Mouse (Mus musculus): Measurements from ENCODE around the gene Trpv4. TPM values are rescaled to one million over a fixed set of nuclear protein-coding genes. Genes with fewer than 3 reads are reported as not detected.

Trpv4 gene
- 88.3 TPM for polyA plus RNA-seq (2021)

DNA sequence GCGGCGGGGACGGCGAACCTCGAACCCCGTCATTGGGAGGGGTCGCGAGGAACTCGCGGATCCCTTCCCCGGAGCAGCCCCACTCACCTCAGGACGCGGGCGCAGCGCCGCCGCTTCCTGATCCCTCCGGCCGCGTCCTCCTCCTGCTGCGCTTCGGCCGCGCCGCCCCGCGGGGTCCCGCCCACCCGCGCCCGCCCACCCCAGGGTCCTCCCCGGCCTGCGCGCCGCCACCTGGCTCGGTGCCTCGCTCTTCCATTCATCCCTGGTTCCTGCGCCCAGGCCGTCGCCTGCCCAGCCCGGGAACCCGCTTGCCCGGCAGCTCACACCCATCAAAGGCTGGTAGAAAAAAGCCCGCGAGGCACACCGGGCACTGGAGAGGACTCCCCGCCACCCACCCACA is at the start of gene Trpv4:
TSS of gene Trpv4 (minus strand) at position 167 of the 400 bp plus-strand sequence.
- ATAC-seq: peak; percentile 44
- CTCF ChIA-PET: interaction anchor here (2.5 kb wide), 1 partner anchor 8 kb away, joined by 10 read pairs; no protein-coding TSS in a partner anchor

DNA sequence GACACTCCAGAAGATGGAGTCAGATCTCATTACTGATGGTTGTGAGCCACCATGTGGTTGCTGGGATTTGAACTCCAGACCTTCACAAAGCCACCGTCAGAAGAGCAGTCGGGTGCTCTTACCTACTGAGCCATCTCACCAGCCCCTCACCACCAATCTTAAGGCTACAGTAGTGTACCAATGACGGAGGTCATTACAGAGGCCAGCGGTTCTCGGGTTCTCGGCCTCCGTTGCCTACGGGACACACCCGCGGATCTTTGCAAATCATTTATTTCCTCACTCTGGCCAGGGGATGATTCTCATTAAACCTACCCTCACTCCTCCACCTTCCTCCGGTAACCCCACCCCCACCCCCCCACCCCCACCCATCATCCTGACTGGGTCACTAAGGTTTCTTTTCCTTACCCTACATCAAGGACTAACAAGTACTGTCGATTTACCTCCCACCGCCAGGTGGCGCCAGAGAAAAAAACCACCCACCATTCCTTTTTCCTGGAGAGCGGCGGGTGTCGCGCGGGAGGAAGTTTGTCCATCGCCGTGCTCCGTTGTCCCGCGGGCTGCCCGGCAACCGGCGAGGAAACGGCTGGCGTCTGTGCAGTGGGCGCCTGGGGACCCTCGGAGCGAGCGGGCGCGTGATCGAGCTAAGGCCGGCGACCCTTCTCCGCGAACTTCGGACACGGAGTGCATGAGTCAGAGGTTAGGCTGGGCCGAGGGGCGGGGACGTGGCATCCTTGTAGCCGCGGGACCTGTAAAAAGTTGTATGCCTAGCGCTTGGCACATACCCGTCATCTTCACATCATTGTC is 49.2 kb upstream of the Trpv4 start, which contains the start of gene Tchp:
TSS of gene Tchp (plus strand) at position 496 of the 804 bp plus-strand sequence.
- peak; percentile 68 for ATAC-seq
- ChIA-PET POLR2A (interaction anchor here (0.8 to 1.5 kb wide), 2 partner anchors 14 to 642 kb away, joined by 3 to 4 read pairs; partner anchors contain the start of gene Cox6a1), CTCF (no interaction called here)
- no peak for TF ChIP-seq CTCF (IDR thresholded peaks at IDR 0.05)
- peak; percentile 68 for DNase-seq (ENCODE audit: low read depth, low spot score)
- H3K27me3 ChIP-seq: no peaks in the 10 kb centered on the region
- in situ Hi-C loops (cut with MboI; ENCODE audit: low pct_unique_long_range_greater_than_20kb): no loop called here

More for the DNA sequence above, at the start of gene Trpv4:
- TF ChIP-seq CTCF (IDR thresholded peaks at IDR 0.05): no peak
- POLR2A ChIA-PET: interaction anchor here (0.8 to 1.9 kb wide), 2 partner anchors 9 to 19 kb away, joined by 3 to 8 read pairs; no protein-coding TSS in a partner anchor
- no peak for DNase-seq (ENCODE audit: low read depth, low spot score)
- H3K27me3 ChIP-seq: no peaks in the 10 kb centered on the region
- in situ Hi-C loops (cut with MboI; ENCODE audit: low pct_unique_long_range_greater_than_20kb): no loop called here

DNA sequence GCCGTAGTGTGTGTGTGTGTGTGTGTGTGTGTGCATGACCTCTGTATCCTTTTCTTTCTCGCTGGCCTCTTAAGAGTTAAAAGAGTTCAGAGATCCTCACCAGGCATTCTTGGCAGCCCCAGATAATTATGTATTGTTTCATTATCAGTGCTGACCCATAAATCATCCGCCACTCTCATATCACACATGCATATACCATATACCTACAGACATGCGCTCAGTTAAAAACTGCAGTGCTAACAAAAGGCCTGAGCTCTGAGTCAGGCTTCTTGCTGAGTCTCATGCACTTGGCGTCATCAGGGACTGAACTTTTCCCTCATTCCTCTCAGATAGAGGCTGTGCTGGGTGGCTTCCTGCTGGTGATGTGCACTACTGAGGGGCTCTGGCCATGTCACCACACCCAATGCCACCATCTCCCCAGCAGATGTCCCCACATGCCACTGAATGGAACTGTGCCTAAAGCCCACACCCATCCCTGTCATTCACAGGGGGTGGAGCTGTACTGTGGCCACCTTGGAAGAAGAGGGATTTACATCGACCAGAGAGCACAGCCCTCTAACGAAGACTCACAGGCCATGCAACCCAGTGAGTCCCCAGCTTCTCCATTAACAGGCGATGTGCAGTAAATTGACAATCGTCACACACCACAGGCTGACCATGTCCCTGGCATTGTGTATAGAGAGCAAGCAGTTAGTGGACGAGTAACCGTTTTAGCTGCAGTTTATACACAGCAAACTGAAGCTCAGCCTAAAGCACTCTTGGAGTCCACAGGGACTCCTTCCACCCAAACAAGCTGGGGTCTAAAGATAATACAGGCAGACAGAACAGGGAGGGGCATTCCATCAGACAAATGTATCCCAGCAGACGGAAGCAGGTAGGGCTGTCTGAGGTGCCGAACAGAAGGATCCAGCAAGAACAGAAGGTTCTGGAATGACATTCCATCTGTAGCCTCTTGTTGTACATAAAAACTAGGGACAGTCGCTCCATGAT is 44.5 kb upstream of the Trpv4 start:
- ATAC-seq (no peak), DNase-seq (ENCODE audit: low read depth, low spot score) (no peak)
- ChIA-PET POLR2A (interaction anchor here (0.9 kb wide), 1 partner anchor 38 kb away, joined by 4 read pairs; no protein-coding TSS in a partner anchor), CTCF (interaction anchor here (0.9 to 1.6 kb wide), 4 partner anchors 16 to 200 kb away, joined by 3 to 4 read pairs (median 4); no protein-coding TSS in a partner anchor)
- in situ Hi-C loops (cut with MboI; ENCODE audit: low pct_unique_long_range_greater_than_20kb): no loop called here
- no peaks in the 10 kb centered on the region for H3K27me3 ChIP-seq
- TF ChIP-seq CTCF (IDR thresholded peaks at IDR 0.05): peak; percentile 71

DNA sequence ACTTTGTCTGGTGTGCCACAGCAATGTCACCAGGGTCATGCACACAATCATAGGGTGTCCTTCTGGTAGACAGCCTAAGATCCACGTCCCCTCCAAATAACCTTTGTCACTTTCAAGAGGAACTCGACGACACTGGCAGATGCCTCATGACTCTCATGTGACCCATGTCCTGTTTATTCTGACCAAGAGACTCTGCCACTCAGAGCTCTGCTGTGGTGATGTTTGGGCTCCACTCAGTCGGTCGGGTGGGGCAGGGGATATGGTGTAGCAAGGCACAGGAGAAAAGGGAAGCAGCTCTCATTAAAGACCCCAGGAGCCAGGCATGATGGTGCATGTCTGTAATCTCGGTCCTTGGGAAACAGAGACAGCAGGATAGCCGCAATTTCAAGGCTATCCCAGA is 40.8 kb upstream of the Trpv4 start:
- no peak for TF ChIP-seq CTCF (IDR thresholded peaks at IDR 0.05)
- ATAC-seq: no peak
- DNase-seq (ENCODE audit: low read depth, low spot score): no peak
- ChIA-PET POLR2A (interaction anchor here (0.7 kb wide), 1 partner anchor 13 kb away, joined by 3 read pairs; no protein-coding TSS in a partner anchor), CTCF (no interaction called here)
- no peaks in the 10 kb centered on the region for H3K27me3 ChIP-seq
- in situ Hi-C loops (cut with MboI; ENCODE audit: low pct_unique_long_range_greater_than_20kb): loop anchor here (5.0 kb wide), 1 partner anchor 203 kb away; no protein-coding TSS in a partner anchor

DNA sequence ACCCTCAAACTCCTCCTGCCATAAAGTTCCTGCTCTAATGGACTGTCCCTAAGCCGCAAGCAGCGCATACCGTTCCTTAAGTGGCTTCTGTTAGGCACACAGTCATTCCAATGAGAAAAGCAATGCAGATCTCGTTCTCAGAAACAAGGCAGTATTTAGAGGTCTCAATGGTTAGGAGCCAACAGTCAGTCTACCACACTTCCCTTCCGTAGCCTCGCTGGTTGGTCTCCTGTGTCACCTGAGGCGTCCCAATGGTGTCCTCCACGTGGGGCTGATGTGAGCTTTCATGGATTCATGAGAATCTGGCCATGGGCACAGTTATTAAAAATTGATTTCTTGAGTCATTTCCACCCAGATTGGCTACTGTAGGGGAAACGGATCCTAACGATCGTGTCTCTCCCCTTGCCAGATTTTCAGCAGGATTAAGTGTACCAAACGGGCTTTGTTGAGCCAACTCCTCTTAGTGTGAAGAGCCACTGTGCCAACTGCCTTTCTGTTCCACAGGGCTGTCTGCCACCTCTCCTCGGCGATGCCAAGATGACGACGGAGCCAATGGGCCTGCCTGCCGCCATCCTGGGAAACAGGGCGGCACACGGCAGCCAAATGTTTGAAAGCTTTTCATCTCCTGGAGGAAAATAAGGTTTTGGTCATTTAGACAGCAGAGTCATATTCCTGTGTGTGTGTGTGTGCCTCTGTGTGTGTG is 40.0 kb upstream of the Trpv4 start:
- ChIA-PET POLR2A (interaction anchor here (0.7 kb wide), 1 partner anchor 492 kb away, joined by 4 read pairs; no protein-coding TSS in a partner anchor), CTCF (no interaction called here)
- DNase-seq (ENCODE audit: low read depth, low spot score) (no peak), ATAC-seq (no peak)
- in situ Hi-C loops (cut with MboI; ENCODE audit: low pct_unique_long_range_greater_than_20kb): loop anchor here (5.0 kb wide), 1 partner anchor 204 kb away; no protein-coding TSS in a partner anchor
- peaks cover 5% of the 10 kb centered on the region for H3K27me3 ChIP-seq
- TF ChIP-seq CTCF (IDR thresholded peaks at IDR 0.05): no peak

DNA sequence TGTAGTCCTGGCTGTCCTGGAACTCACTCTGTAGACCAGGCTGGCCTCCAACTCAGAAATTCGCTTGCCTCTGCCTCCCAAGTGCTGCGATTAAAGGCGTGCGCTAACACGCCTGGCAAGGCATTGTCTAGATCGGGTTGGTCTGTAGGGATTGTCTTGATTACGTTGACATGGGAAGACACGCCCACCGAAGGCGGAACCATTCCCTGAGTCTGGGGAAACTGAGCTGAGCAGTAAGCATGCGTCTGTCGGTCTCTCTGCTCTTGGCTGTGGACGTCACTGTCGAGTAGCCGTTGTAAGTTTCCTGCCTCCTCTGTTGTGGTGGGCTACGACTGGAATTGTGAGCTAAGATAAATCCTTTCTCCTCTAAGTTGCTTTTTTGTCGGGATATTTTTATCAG is 38.7 kb upstream of the Trpv4 start:
- no peak for ATAC-seq
- peaks cover 5% of the 10 kb centered on the region for H3K27me3 ChIP-seq
- no peak for TF ChIP-seq CTCF (IDR thresholded peaks at IDR 0.05)
- CTCF ChIA-PET: no interaction called here
- in situ Hi-C loops (cut with MboI; ENCODE audit: low pct_unique_long_range_greater_than_20kb): loop anchor here (5.0 kb wide), 1 partner anchor 205 kb away; no protein-coding TSS in a partner anchor
- no peak for DNase-seq (ENCODE audit: low read depth, low spot score)
- POLR2A ChIA-PET: no interaction called here

DNA sequence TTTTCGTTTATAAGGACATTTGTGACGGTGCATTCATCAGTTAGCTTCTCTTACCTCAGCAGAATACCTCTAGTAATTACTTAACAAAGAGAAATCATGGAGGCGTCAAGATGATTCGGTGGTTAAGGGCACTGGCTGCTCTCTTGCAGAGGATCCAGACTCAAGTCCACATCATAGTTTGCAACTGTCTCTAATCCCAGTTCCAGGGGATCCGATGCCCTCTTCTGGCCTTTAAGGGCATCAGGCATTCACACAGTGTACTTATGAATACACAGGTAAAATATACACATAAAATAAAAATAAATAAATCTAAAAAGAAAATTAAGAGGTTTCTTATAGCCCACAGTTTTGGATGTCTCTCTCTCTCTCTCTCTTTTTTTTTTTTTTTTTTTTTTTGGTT is 37.6 kb upstream of the Trpv4 start:
- peaks cover 5% of the 10 kb centered on the region for H3K27me3 ChIP-seq
- TF ChIP-seq CTCF (IDR thresholded peaks at IDR 0.05): peak; percentile 56
- POLR2A ChIA-PET: no interaction called here
- ATAC-seq (no peak), DNase-seq (ENCODE audit: low read depth, low spot score) (no peak)
- in situ Hi-C loops (cut with MboI; ENCODE audit: low pct_unique_long_range_greater_than_20kb): loop anchor here (5.0 kb wide), 1 partner anchor 207 kb away; no protein-coding TSS in a partner anchor
- CTCF ChIA-PET: no interaction called here

DNA sequence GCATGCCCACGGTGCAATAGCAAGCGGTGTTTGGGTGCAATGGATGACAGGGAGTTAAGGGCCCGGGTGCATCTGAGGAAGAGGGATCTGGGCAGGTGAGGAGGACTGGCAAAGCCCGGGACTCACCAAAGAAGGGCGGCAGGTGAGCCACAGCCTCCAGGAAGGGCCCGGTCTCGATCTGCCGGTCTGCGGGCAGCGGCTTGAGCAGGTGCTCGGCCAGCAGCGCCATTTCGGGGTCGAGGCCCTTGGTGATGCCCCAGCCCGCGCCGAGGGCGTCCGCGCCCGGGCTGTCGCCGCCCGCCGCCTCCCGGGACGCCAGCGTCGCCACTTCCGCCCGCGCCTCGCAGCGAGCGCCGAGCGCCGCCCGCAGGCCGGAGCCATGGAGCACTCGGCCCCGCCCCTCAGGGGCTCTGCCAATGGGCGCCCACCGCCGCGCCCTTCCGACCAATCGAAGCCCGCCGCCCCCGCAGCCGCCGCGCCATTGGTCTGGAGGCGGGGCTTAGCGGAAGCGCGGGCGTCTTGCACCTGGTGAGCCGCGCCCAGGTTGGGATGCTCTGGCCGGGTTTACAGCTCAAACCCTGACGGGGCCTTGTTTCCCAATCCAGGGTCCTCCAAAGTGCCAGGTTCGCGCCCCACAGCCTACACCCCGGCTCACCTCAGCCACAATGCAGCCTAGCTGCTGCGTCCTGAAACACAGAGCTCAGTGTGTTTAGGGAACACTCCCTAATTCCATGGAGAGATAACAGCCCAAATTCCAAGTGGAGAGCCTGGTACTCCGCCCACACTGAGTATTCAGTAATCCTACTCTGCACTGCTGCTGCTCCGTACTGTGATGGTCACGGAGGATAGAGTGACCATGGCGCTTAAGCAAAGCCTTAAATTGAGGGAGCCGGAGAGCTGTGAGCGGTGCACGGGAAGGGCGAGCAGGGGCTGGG is 32.7 kb upstream of the Trpv4 start, which contains the start of gene Gltp:
TSS of gene Gltp (minus strand) at position 352 of the 935 bp plus-strand sequence.
- peak; percentile 37 for DNase-seq (ENCODE audit: low read depth, low spot score)
- in situ Hi-C loops (cut with MboI; ENCODE audit: low pct_unique_long_range_greater_than_20kb): no loop called here
- CTCF ChIA-PET: interaction anchor here (1.9 kb wide), 1 partner anchor 23 kb away, joined by 6 read pairs; no protein-coding TSS in a partner anchor
- POLR2A ChIA-PET: interaction anchor here (0.6 to 1.4 kb wide), 3 partner anchors 21 to 274 kb away, joined by 3 to 4 read pairs (median 3); no protein-coding TSS in a partner anchor
- ATAC-seq: peak; percentile 94
- TF ChIP-seq CTCF (IDR thresholded peaks at IDR 0.05): no peak
- peaks cover 5% of the 10 kb centered on the region for H3K27me3 ChIP-seq
